Mouse (Mus musculus) v-Abl transformed pro-B cells (cell line): ENCODE results near the gene Slamf8.

Experiments used
- in situ Hi-C, 2 experiments: fragments of 400-800 bp; cut with MboI; formaldehyde crosslinking; loops; one replicate each; pipeline ENCODE4 v1.15.1; 2025; ENCODE audit not compliant: unreplicated experiment in 2 of 2

Slamf8 gene

GRCm38 (mm10) chr1:172602326-172602725, 12.0 kb upstream of the Slamf8 start, which contains the start of gene Fcrl6:
Gene Fcrl6 (minus strand): TSS chr1:172602551.
- in situ Hi-C loops, result no loop called here

GRCm38 (mm10) chr1:172594495-172594894, 4.1 kb upstream of the Slamf8 start:
- in situ Hi-C loops, result loop anchor here in 1 of 2 experiments (5.0 kb wide), 1 partner anchor 62 kb away; no protein-coding TSS in a partner anchor

- in situ Hi-C loops, result loop anchor here in 1 of 2 experiments (5.0 kb wide), 1 partner anchor 62 kb away; no protein-coding TSS in a partner anchor
Observed at GRCm38 (mm10) chr1:172593956-172594355, 3.6 kb upstream of the Slamf8 start.

- in situ Hi-C loops, result loop anchor here in 1 of 2 experiments (5.0 kb wide), 1 partner anchor 61 kb away; no protein-coding TSS in a partner anchor
Observed at GRCm38 (mm10) chr1:172593321-172593720, 3.0 kb upstream of the Slamf8 start.

GRCm38 (mm10) chr1:172585612-172586567, 4.5 kb downstream of the Slamf8 start:
- in situ Hi-C loops, result no loop called here

GRCm38 (mm10) chr1:172585026-172585425, 5.3 kb downstream of the Slamf8 start:
- in situ Hi-C loops, result no loop called here

- in situ Hi-C loops, result no loop called here
Observed at GRCm38 (mm10) chr1:172584271-172584670, 6.1 kb downstream of the Slamf8 start.

GRCm38 (mm10) chr1:172582436-172582835, 7.9 kb downstream of the Slamf8 start:
- in situ Hi-C loops, result no loop called here

GRCm38 (mm10) chr1:172580116-172580515, 10.3 kb downstream of the Slamf8 start:
- in situ Hi-C loops, result no loop called here

GRCm38 (mm10) chr1:172567758-172568157, 22.6 kb downstream of the Slamf8 start:
- in situ Hi-C loops, result no loop called here

GRCm38 (mm10) chr1:172566131-172566530, 24.2 kb downstream of the Slamf8 start:
- in situ Hi-C loops, result no loop called here

- in situ Hi-C loops, result no loop called here
Observed at GRCm38 (mm10) chr1:172563465-172563828, 26.9 kb downstream of the Slamf8 start.

- in situ Hi-C loops, result no loop called here
Observed at GRCm38 (mm10) chr1:172562641-172563464, 27.5 kb downstream of the Slamf8 start.

- in situ Hi-C loops, result no loop called here
Observed at GRCm38 (mm10) chr1:172555638-172556037, 34.7 kb downstream of the Slamf8 start, which contains the start of gene Vsig8. Gene Vsig8 (plus strand): TSS chr1:172555938.

GRCm38 (mm10) chr1:172552623-172553022, 37.7 kb downstream of the Slamf8 start:
- in situ Hi-C loops, result no loop called here

- in situ Hi-C loops, result no loop called here
Observed at GRCm38 (mm10) chr1:172551009-172551408, 39.4 kb downstream of the Slamf8 start.

GRCm38 (mm10) chr1:172550551-172550951, 39.8 kb downstream of the Slamf8 start:
- in situ Hi-C loops, result no loop called here

- in situ Hi-C loops, result no loop called here
Observed at GRCm38 (mm10) chr1:172549717-172550116, 40.7 kb downstream of the Slamf8 start.

- in situ Hi-C loops, result no loop called here
Observed at GRCm38 (mm10) chr1:172549314-172549713, 41.1 kb downstream of the Slamf8 start.

GRCm38 (mm10) chr1:172548501-172548900, 41.9 kb downstream of the Slamf8 start:
- in situ Hi-C loops, result no loop called here

- in situ Hi-C loops, result no loop called here
Observed at GRCm38 (mm10) chr1:172546062-172546461, 44.3 kb downstream of the Slamf8 start.
